In the genomic region with DNA sequence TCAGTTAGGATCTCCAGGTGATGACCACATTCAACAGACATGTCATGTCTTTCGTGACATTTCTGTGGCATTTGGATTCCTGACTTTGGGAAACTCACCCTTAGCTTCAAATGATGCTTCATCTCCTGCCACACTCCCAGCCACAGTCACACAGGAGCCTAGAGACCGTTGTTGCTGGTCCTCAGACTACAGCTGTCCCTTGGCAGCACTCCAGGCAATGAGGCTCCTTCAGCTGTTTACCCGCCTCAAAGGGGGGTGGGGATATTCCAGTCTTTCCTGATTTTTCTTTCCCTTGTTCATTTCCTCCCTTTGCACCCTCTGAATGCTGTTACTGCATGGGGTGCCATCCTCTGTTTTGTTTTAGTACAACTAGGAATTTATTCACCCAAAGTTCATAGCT, we compare ENCODE assay signal across 8 mouse cellular contexts.
DNase-seq lines count a peak whose midpoint lies in the region; ATAC-seq and TF ChIP-seq lines count a peak whose summit lies in the region.

No protein-coding gene starts in this region.

- H3K27ac ChIP-seq in embryonic facial prominence, embryonic 14.5 days (replicated peaks; ENCODE audit: low read depth, low read length), result no peak overlapping the region
- no peak overlapping the region for H3K27ac ChIP-seq in embryonic facial prominence, embryonic 10.5 days (replicated peaks)
- peak overlapping the region; percentile 41 for H3K27ac ChIP-seq in forebrain, embryonic 15.5 days (replicated peaks)
- H3K27ac ChIP-seq in lung, embryonic 16.5 days (ENCODE audit: low read length), result 0 out of 2 replicates have a peak overlapping the region, but pooled peaks have one; percentile 9
- no peak overlapping the region for H3K27ac ChIP-seq in thymus, adult 2 months (ENCODE audit: control insufficient read depth, insufficient read depth, low read length)

- H3K4me2 ChIP-seq in embryonic facial prominence, embryonic 14.5 days (ENCODE audit: low read depth, low read length), result no peak overlapping the region
- H3K4me2 ChIP-seq in forebrain, embryonic 15.5 days (replicated peaks), result no peak overlapping the region
- no peak overlapping the region for H3K4me2 ChIP-seq in lung, embryonic 16.5 days (ENCODE audit: low read depth, low read length)

- peaks cover 12% of the 10 kb centered on the region for H3K4me1 ChIP-seq in embryonic facial prominence, embryonic 14.5 days (ENCODE audit: control insufficient read depth, insufficient read depth, low read length)
- H3K4me1 ChIP-seq in embryonic facial prominence, embryonic 10.5 days, result peaks cover 53% of the 10 kb centered on the region
- peaks cover 26% of the 10 kb centered on the region for H3K4me1 ChIP-seq in forebrain, embryonic 15.5 days
- peaks cover 32% of the 10 kb centered on the region for H3K4me1 ChIP-seq in lung, embryonic 16.5 days (replicated peaks; ENCODE audit: control insufficient read depth, insufficient read depth, low read length)
- H3K4me1 ChIP-seq in thymus, adult 2 months (replicated peaks; ENCODE audit: control insufficient read depth, insufficient read depth, low read length), result no peaks in the 10 kb centered on the region; the same call in 1 of the 2 replicates

- TF ChIP-seq POLR2A in thymus, adult 2 months (IDR thresholded peaks at IDR 0.05; ENCODE audit: control insufficient read depth, extremely low read depth, insufficient read depth, low read length, poor library complexity), result no peak

- intact Hi-C loops in heart, postnatal 25 days (cut with DNase I), result no loop called here

- H3K9ac ChIP-seq in embryonic facial prominence, embryonic 14.5 days (ENCODE audit: low read depth, low read length), result no peak overlapping the region
- no peak overlapping the region for H3K9ac ChIP-seq in forebrain, embryonic 15.5 days (replicated peaks)
- no peak overlapping the region for H3K9ac ChIP-seq in lung, embryonic 16.5 days (ENCODE audit: low read length)

- no peak overlapping the region for H3K4me3 ChIP-seq in embryonic facial prominence, embryonic 14.5 days (ENCODE audit: low read depth, low read length)
- no peak overlapping the region for H3K4me3 ChIP-seq in embryonic facial prominence, embryonic 10.5 days
- no peak overlapping the region for H3K4me3 ChIP-seq in forebrain, embryonic 15.5 days
- no peak overlapping the region for H3K4me3 ChIP-seq in lung, embryonic 16.5 days (ENCODE audit: low read length)
- H3K4me3 ChIP-seq in thymus, adult 2 months (ENCODE audit: control insufficient read depth, insufficient read depth, low read length), result no peak overlapping the region

- WGBS in embryonic facial prominence, embryonic 14.5 days, result 28% methylated on average over 3 of the region's 3 CpGs
- WGBS in embryonic facial prominence, embryonic 10.5 days, result 76% methylated on average over 3 of the region's 3 CpGs
- WGBS in forebrain, embryonic 15.5 days, result 33% methylated on average over 3 of the region's 3 CpGs
- WGBS in lung, embryonic 16.5 days, result 10% methylated on average over 3 of the region's 3 CpGs
- 69% methylated on average over 3 of the region's 3 CpGs for WGBS in thymus, adult 2 months

- no peak for ATAC-seq in embryonic facial prominence, embryonic 14.5 days (ENCODE audit: low read depth)
- ATAC-seq in forebrain, embryonic 15.5 days (replicated peaks), result no peak
- ATAC-seq in lung, embryonic 16.5 days (ENCODE audit: low read depth), result peak; percentile 43; the same call in 1 of the 2 replicates

- TF ChIP-seq CTCF in thymus, adult 2 months (IDR thresholded peaks at IDR 0.05; ENCODE audit: borderline replicate concordance, control insufficient read depth, extremely low read depth, insufficient read depth, low read length, poor library complexity), result no peak

- no peaks in the 10 kb centered on the region for H3K36me3 ChIP-seq in embryonic facial prominence, embryonic 14.5 days (ENCODE audit: control insufficient read depth, insufficient read depth, low read length)
- no peaks in the 10 kb centered on the region; the same call in 1 of the 2 replicates for H3K36me3 ChIP-seq in embryonic facial prominence, embryonic 10.5 days (replicated peaks)
- H3K36me3 ChIP-seq in forebrain, embryonic 15.5 days, result no peaks in the 10 kb centered on the region
- H3K36me3 ChIP-seq in lung, embryonic 16.5 days (ENCODE audit: control insufficient read depth, insufficient read depth, low read length), result no peaks in the 10 kb centered on the region
- H3K36me3 ChIP-seq in thymus, adult 2 months (ENCODE audit: control insufficient read depth, insufficient read depth, low read length), result no peaks in the 10 kb centered on the region

- H3K27me3 ChIP-seq in embryonic facial prominence, embryonic 14.5 days (replicated peaks; ENCODE audit: control insufficient read depth, insufficient read depth, low read length), result no peaks in the 10 kb centered on the region
- H3K27me3 ChIP-seq in embryonic facial prominence, embryonic 10.5 days (replicated peaks; ENCODE audit: low read depth, poor library complexity, severe bottlenecking), result no peaks in the 10 kb centered on the region
- H3K27me3 ChIP-seq in forebrain, embryonic 15.5 days, result no peaks in the 10 kb centered on the region
- no peaks in the 10 kb centered on the region for H3K27me3 ChIP-seq in lung, embryonic 16.5 days (ENCODE audit: control insufficient read depth, insufficient read depth, low read depth, low read length)
- no peaks in the 10 kb centered on the region for H3K27me3 ChIP-seq in thymus, adult 2 months (ENCODE audit: control insufficient read depth, insufficient read depth, low read length)

- H3K9me3 ChIP-seq in embryonic facial prominence, embryonic 14.5 days (ENCODE audit: control insufficient read depth, low read length), result no peaks in the 10 kb centered on the region
- H3K9me3 ChIP-seq in embryonic facial prominence, embryonic 10.5 days, result no peaks in the 10 kb centered on the region
- no peaks in the 10 kb centered on the region for H3K9me3 ChIP-seq in forebrain, embryonic 15.5 days
- H3K9me3 ChIP-seq in lung, embryonic 16.5 days (ENCODE audit: control insufficient read depth, low read length), result no peaks in the 10 kb centered on the region

- peak; percentile 90 for DNase-seq in embryonic facial prominence, embryonic 14.5 days (ENCODE audit: low spot score)
- no peak for DNase-seq in embryonic facial prominence, embryonic 10.5 days (ENCODE audit: low spot score)
- peak; percentile 56 for DNase-seq in 3T3-L1 (ENCODE audit: low read depth, low spot score)
- DNase-seq in heart, postnatal 25 days (ENCODE audit: low spot score), result peak; percentile 40
- no peak for DNase-seq in thymus, postnatal 10 days (ENCODE audit: low spot score in 2 of 2)
- DNase-seq in thymus, adult 2 months, result no peak

Comparison
In these comparisons a context has a peak if more than half of its experiments do, and no peak if none do; other contexts are left out.
1. DNase-seq: peak in embryonic facial prominence, embryonic 14.5 days (single experiment), 3T3-L1 (single experiment) and heart, postnatal 25 days (single experiment); none in embryonic facial prominence, embryonic 10.5 days (single experiment), thymus, postnatal 10 days (0 of 2) and thymus, adult 2 months (single experiment).
2. H3K27ac ChIP-seq: peak in forebrain, embryonic 15.5 days (single experiment) and lung, embryonic 16.5 days (single experiment); none in embryonic facial prominence, embryonic 14.5 days (single experiment), embryonic facial prominence, embryonic 10.5 days (single experiment) and thymus, adult 2 months (single experiment).